Mouse (Mus musculus) 3T3-L1 (cell line): ENCODE measurements around the gene Pgp.
A peak's percentile ranks its signal among the peaks of the same experiment; 100 is the strongest.

ENCODE experiments used
- DNase-seq: peaks from one replicate; pipeline ENCODE4 v3.0.0-alpha.2; 2015; ENCODE audit warnings: low read depth, low spot score

The Pgp gene

GRCm38 (mm10) chr17:24481027-24481815, 11.0 kb downstream of the Pgp start:
- DNase-seq, result no peak

- DNase-seq, result no peak
These were observed 13.3 kb downstream of the Pgp start for GRCm38 (mm10) chr17:24483495-24483894.

- no peak for DNase-seq
These were observed 15.1 kb downstream of the Pgp start for GRCm38 (mm10) chr17:24485090-24485860.

GRCm38 (mm10) chr17:24488186-24488661, 18.0 kb downstream of the Pgp start, which contains the start of gene Caskin1:
Caskin1 (plus strand) TSS chr17:24488601.
- DNase-seq, result no peak

GRCm38 (mm10) chr17:24488662-24489264, 18.6 kb downstream of the Pgp start:
- no peak for DNase-seq

- no peak for DNase-seq
These were observed 19.3 kb downstream of the Pgp start for GRCm38 (mm10) chr17:24489265-24490030.

GRCm38 (mm10) chr17:24490399-24490798, 20.2 kb downstream of the Pgp start:
- no peak for DNase-seq

- peak; percentile 69 for DNase-seq
These were observed 24.6 kb downstream of the Pgp start for GRCm38 (mm10) chr17:24494627-24495335.

- no peak for DNase-seq
These were observed 25.3 kb downstream of the Pgp start for GRCm38 (mm10) chr17:24495443-24495842.

GRCm38 (mm10) chr17:24496026-24496425, 25.8 kb downstream of the Pgp start:
- no peak for DNase-seq

- DNase-seq, result peak; percentile 26
These were observed 32.0 kb downstream of the Pgp start for GRCm38 (mm10) chr17:24502208-24502607.

GRCm38 (mm10) chr17:24504085-24504484, 33.9 kb downstream of the Pgp start:
- DNase-seq, result no peak

GRCm38 (mm10) chr17:24505286-24505955, 35.2 kb downstream of the Pgp start:
- DNase-seq, result no peak

GRCm38 (mm10) chr17:24506332-24507070, 36.3 kb downstream of the Pgp start:
- no peak for DNase-seq

GRCm38 (mm10) chr17:24507129-24507664, 37.0 kb downstream of the Pgp start:
- DNase-seq, result no peak

- DNase-seq, result no peak
These were observed 37.7 kb downstream of the Pgp start for GRCm38 (mm10) chr17:24507806-24508460.

- DNase-seq, result peak; percentile 66
These were observed 43.4 kb downstream of the Pgp start for GRCm38 (mm10) chr17:24513609-24514008.
